Mouse (Mus musculus) stomach, postnatal 0 days (tissue): Measurements from ENCODE around the gene Fstl4.

Experiments used
- CTCF ChIP-seq: IDR thresholded peaks from 2 replicates; pipeline ENCODE4 v1.5.1; 2016; ENCODE audit warnings: antibody characterized with exemption, low read depth, mild to moderate bottlenecking, moderate library complexity
- EP300 ChIP-seq: optimal IDR thresholded peaks from 2 replicates; pipeline ENCODE3; 2016; ENCODE audit warnings: antibody characterized with exemption

GRCm38 (mm10) chr11:52872846-52873512, 108.5 kb downstream of the Fstl4 start:
- TF ChIP-seq CTCF (no peak), EP300 (no peak)
